Mouse (Mus musculus) gastrocnemius, postnatal 4 days (tissue): ENCODE measurements around the gene Dmtf1. TPM values are rescaled to one million over a fixed set of nuclear protein-coding genes. Genes with fewer than 3 reads are reported as not detected.

Experiments used
- total RNA-seq, 2 experiments: library from RNA; stranded (reverse); gene quantifications; 2 replicates each; pipeline ENCODE4 v1.2.3; 2021

Gene Dmtf1
- total RNA-seq, 2 experiments from 2014 or later = 19.1 to 25.1 TPM

Other genes with a start within 250 kb of the Dmtf1 start
- gene Crot, start 164.5 kb downstream of the Dmtf1 start, total RNA-seq = 10 to 100 TPM; 33.1 to 39.9 TPM
- 1 to 10 TPM; 3.8 to 4.9 TPM for gene Tmem243, start 61.1 kb downstream of the Dmtf1 start, total RNA-seq
- 1 to 10 TPM in 1 of 2 experiments, under 1 TPM in 1; 0.64 to 1.1 TPM for gene 9330182L06Rik, start 104.3 kb upstream of the Dmtf1 start, total RNA-seq